Mouse (Mus musculus) embryonic facial prominence, embryonic 11.5 days (tissue): Measurements from ENCODE around the gene Ptk7. TPM values are rescaled to one million over a fixed set of nuclear protein-coding genes. Genes with fewer than 3 reads are reported as not detected.

Experiments used
- ATAC-seq: fragments of 200-750 bp; cut with Nextera tagmentation; replicated peaks from 2 replicates; pipeline ENCODE4 v1.8.0; 2017; ENCODE audit warnings: low read depth; ENCODE audit not compliant: insufficient number of reproducible peaks, low FRiP score, low TSS enrichment
- DNase-seq: peaks from one replicate; pipeline ENCODE4 v3.0.0-alpha.2; 2015; ENCODE audit warnings: low spot score
- H3K27ac ChIP-seq: fragments of 300-500 bp; sonication (generic); replicated peaks from 2 replicates; pipeline ENCODE4 v1.5.1; 2014; ENCODE audit warnings: mild to moderate bottlenecking, low read depth, low read length, control low read depth
- H3K27me3 ChIP-seq: fragments of 300-500 bp; sonication (generic); 2 replicates; pipeline ENCODE4 v1.6.1; 2014; ENCODE audit warnings: mild to moderate bottlenecking, low read length, moderate library complexity, mixed read lengths; ENCODE audit not compliant: control insufficient read depth, insufficient read depth
- H3K36me3 ChIP-seq: fragments of 300-500 bp; sonication (generic); replicated peaks from 2 replicates; pipeline ENCODE4 v1.6.1; 2014; ENCODE audit warnings: low read depth, mild to moderate bottlenecking, low read length, moderate library complexity, mixed read lengths; ENCODE audit not compliant: control insufficient read depth, insufficient read depth
- H3K4me1 ChIP-seq: fragments of 300-500 bp; sonication (generic); 2 replicates; pipeline ENCODE4 v1.6.1; 2014; ENCODE audit warnings: low read length, mixed read lengths; ENCODE audit not compliant: control insufficient read depth, insufficient read depth
- H3K4me2 ChIP-seq: fragments of 300-500 bp; sonication (generic); 2 replicates; pipeline ENCODE4 v1.6.1; 2014; ENCODE audit warnings: low read depth, mild to moderate bottlenecking, control low read depth, low read length, moderate library complexity
- H3K4me3 ChIP-seq: fragments of 300-500 bp; sonication (generic); 2 replicates; pipeline ENCODE4 v1.5.1; 2014; ENCODE audit warnings: low read depth, low read length, control low read depth
- H3K9ac ChIP-seq: fragments of 300-500 bp; sonication (generic); replicated peaks from 2 replicates; pipeline ENCODE4 v1.6.1; 2014; ENCODE audit warnings: mild to moderate bottlenecking, control low read depth, low read length
- H3K9me3 ChIP-seq: fragments of 300-500 bp; sonication (generic); replicated peaks from 2 replicates; pipeline ENCODE4 v1.6.1; 2016; ENCODE audit warnings: mild to moderate bottlenecking, low read length, inconsistent platforms, mixed read lengths; ENCODE audit not compliant: control insufficient read depth
- whole genome bisulfite sequencing: fragments of 180-500 bp; shearing (Covaris S2); extraction: QIAGEN DNeasy Blood & Tissue Kit; methylation state at CpG from one replicate; pipeline ENCODE4 v1.1.7; 2014; 5-methylcytosine and 5-hydroxymethylcytosine counted together
- polyA plus RNA-seq: library from polyadenylated mRNA; unstranded; fragments of >200 nt; fragmentation: Nextera tagmentation; extraction: Ambion mirVana; gene quantifications from 2 replicates; pipeline ENCODE4 v1.2.1, GENCODE M21; 2014

The Ptk7 gene
- polyA plus RNA-seq, 1 experiment from 2014 or later = 25.7 TPM

DNA sequence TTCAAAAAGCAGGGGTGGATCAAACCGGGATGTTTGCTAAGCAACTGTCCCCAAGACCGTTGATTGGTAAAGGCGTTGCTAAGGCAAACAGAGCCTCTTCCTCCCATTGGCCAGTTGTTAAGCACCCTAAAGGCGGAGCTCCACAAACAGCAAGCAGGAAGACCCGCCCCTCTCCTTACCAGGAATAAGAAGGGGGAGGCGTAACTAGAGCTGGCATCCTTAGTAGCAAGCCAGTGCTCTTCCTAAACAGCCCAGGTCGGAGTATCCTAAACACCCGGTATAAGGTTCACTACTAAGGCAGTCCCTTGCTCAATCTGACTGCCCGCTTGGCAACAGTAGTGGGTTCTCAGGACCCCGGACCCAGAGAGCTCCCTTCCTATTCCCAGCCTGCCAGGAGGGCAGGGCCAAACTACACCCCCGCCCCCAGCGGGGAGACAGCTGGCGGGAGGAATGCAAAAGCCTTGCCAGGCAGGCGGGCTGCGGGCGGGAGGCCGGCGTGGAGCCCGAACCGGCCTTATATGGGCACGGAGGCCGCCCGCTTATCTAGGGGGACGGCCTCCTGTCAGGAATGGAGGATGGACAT, 76.4 kb downstream of the Ptk7 start:
- H3K27ac ChIP-seq = 0 out of 2 replicates have a peak overlapping the region, but pooled peaks have one; percentile 20
- H3K36me3 ChIP-seq = peaks cover 10% of the 10 kb centered on the region
- no peaks in the 10 kb centered on the region for H3K9me3 ChIP-seq
- peak overlapping the region; percentile 99 for H3K4me3 ChIP-seq
- peaks cover 12% of the 10 kb centered on the region for H3K4me1 ChIP-seq
- H3K9ac ChIP-seq = peak overlapping the region; percentile 23
- peak overlapping the region; percentile 87 for H3K4me2 ChIP-seq
- ATAC-seq = peak; percentile 56
- 1% methylated on average over 24 of the region's 24 CpGs for WGBS
- peak; percentile 95 for DNase-seq
- H3K27me3 ChIP-seq = no peaks in the 10 kb centered on the region

GRCm38 (mm10) chr17:46552151-46552550, 77.2 kb downstream of the Ptk7 start:
- Histone ChIP-seq H3K9me3 (no peaks in the 10 kb centered on the region), H3K36me3 (peaks cover 10% of the 10 kb centered on the region), H3K4me1 (peaks cover 12% of the 10 kb centered on the region), H3K9ac (no peak overlapping the region), H3K4me2 (no peak overlapping the region; the same call in 1 of the 2 replicates), H3K4me3 (no peak overlapping the region; the same call in 1 of the 2 replicates), H3K27me3 (no peaks in the 10 kb centered on the region), H3K27ac (no peak overlapping the region)
- DNase-seq (no peak), ATAC-seq (no peak)
- 81% methylated on average over 7 of the region's 7 CpGs for WGBS

- Histone ChIP-seq H3K4me2 (no peak overlapping the region), H3K4me1 (peaks cover 15% of the 10 kb centered on the region), H3K27ac (no peak overlapping the region), H3K9me3 (no peaks in the 10 kb centered on the region), H3K36me3 (peaks cover 10% of the 10 kb centered on the region), H3K4me3 (no peak overlapping the region), H3K27me3 (no peaks in the 10 kb centered on the region), H3K9ac (no peak overlapping the region)
- ATAC-seq = no peak
- no peak for DNase-seq
- WGBS = 97% methylated on average over 6 of the region's 6 CpGs
Measured at GRCm38 (mm10) chr17:46551369-46551768, 77.9 kb downstream of the Ptk7 start.

DNA sequence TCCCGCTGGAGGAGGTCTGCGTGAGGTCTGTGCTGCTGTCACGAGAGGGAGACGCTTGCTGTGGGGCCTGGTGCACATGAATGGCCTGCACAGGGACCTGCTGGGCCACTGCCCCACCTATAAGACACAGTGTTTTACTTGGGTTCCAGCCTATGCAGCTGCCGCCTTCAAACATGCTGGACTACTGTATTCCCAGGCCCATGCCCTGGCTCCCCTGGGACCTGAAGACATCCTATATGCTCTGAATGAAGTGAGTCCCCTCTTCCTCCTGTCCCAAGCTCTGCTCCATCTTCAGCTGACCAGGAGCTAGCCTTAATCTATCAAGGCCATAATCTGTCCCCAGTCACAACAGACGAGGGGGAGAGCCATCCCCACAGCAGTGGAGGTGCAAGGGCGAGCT, 78.4 kb downstream of the Ptk7 start:
- no peak overlapping the region for H3K27ac ChIP-seq
- peaks cover 10% of the 10 kb centered on the region for H3K36me3 ChIP-seq
- no peaks in the 10 kb centered on the region; the same call in 1 of the 2 replicates for H3K27me3 ChIP-seq
- no peak for DNase-seq
- H3K4me2 ChIP-seq = no peak overlapping the region
- no peak for ATAC-seq
- WGBS = 93% methylated on average over 7 of the region's 7 CpGs
- no peak overlapping the region for H3K4me3 ChIP-seq
- H3K9me3 ChIP-seq = no peaks in the 10 kb centered on the region
- no peak overlapping the region for H3K9ac ChIP-seq
- peaks cover 15% of the 10 kb centered on the region for H3K4me1 ChIP-seq

DNA sequence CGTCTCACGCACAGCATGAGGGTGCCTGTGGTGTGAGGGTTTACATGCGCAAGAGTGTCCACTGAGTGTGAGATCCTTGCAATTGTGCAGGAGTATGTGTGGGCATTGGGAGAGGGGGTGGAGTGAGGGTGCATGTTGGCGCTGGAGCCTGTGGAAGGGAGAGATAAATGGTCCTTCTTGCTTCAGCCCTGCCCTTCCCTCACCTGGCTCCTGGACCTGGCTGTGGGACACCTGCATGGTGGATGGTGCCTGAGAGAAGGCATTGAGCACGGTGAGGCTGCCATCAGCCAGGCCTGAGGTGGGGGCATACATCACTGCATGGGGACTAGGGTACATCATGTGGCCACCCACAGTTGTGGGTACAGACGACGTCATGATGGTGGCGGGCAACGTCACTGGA, 79.7 kb downstream of the Ptk7 start:
- Histone ChIP-seq H3K4me1 (peaks cover 15% of the 10 kb centered on the region), H3K9ac (no peak overlapping the region), H3K36me3 (peaks cover 10% of the 10 kb centered on the region), H3K27me3 (no peaks in the 10 kb centered on the region; the same call in 1 of the 2 replicates), H3K4me2 (no peak overlapping the region), H3K9me3 (no peaks in the 10 kb centered on the region), H3K27ac (no peak overlapping the region), H3K4me3 (no peak overlapping the region)
- DNase-seq = no peak
- ATAC-seq = no peak
- WGBS = 91% methylated on average over 9 of the region's 9 CpGs

- H3K9me3 ChIP-seq = no peaks in the 10 kb centered on the region
- H3K4me2 ChIP-seq = no peak overlapping the region
- H3K4me1 ChIP-seq = peaks cover 15% of the 10 kb centered on the region
- no peak overlapping the region for H3K27ac ChIP-seq
- H3K27me3 ChIP-seq = no peaks in the 10 kb centered on the region; the same call in 1 of the 2 replicates
- H3K4me3 ChIP-seq = no peak overlapping the region
- no peak for ATAC-seq
- H3K36me3 ChIP-seq = peaks cover 10% of the 10 kb centered on the region
- DNase-seq = peak; percentile 74
- WGBS = 27% methylated on average over 8 of the region's 8 CpGs
- H3K9ac ChIP-seq = no peak overlapping the region
Measured at GRCm38 (mm10) chr17:46549193-46549592, 80.1 kb downstream of the Ptk7 start.

GRCm38 (mm10) chr17:46548741-46549140, 80.6 kb downstream of the Ptk7 start:
- Histone ChIP-seq H3K9ac (no peak overlapping the region), H3K4me3 (no peak overlapping the region), H3K27ac (no peak overlapping the region), H3K4me2 (no peak overlapping the region), H3K4me1 (peaks cover 10% of the 10 kb centered on the region), H3K27me3 (no peaks in the 10 kb centered on the region; the same call in 1 of the 2 replicates), H3K36me3 (peaks cover 10% of the 10 kb centered on the region), H3K9me3 (no peaks in the 10 kb centered on the region)
- no peak for ATAC-seq
- no peak for DNase-seq
- WGBS = 52% methylated on average over 11 of the region's 11 CpGs

DNA sequence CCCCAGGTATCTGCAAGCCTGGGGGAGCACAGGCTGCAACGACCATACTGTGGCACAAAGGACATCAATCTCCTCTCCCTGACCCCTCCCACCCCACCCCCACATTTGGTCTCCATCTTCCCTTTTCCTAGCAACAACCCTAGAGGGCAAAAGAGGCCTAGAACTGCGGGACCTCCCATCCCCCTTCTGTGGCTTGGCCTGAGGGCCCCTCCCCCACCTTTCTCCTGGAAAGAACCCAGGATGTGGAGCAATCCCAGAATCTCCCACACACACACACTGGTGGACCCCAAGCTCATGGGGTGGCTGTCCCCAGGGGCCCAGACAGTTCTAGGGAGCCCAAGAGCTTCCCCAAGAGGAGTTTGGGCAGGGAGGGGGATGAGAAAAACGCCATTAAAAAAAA, 81.4 kb downstream of the Ptk7 start:
- ATAC-seq (no peak), DNase-seq (no peak)
- H3K4me2 ChIP-seq = no peak overlapping the region
- H3K36me3 ChIP-seq = peaks cover 10% of the 10 kb centered on the region
- H3K9me3 ChIP-seq = no peaks in the 10 kb centered on the region
- no peak overlapping the region for H3K27ac ChIP-seq
- H3K4me1 ChIP-seq = peaks cover 4% of the 10 kb centered on the region
- no peaks in the 10 kb centered on the region; the same call in 1 of the 2 replicates for H3K27me3 ChIP-seq
- 19% methylated on average over 3 of the region's 3 CpGs for WGBS
- H3K9ac ChIP-seq = no peak overlapping the region
- H3K4me3 ChIP-seq = no peak overlapping the region
